Mouse (Mus musculus) lung, embryonic 16.5 days (tissue): Measurements from ENCODE around the gene Enpp7. TPM values are rescaled to one million over a fixed set of nuclear protein-coding genes. Genes with fewer than 3 reads are reported as not detected.
A peak's percentile ranks its signal among the peaks of the same experiment; 100 is the strongest.

ENCODE experiments used
- ATAC-seq: fragments of 200-750 bp; cut with Nextera tagmentation; 2 replicates; pipeline ENCODE4 v1.8.0; 2017; ENCODE audit warnings: low read depth, mild to moderate bottlenecking, moderate library complexity
- H3K27ac ChIP-seq: fragments of 300-500 bp; sonication (generic); 2 replicates; pipeline ENCODE4 v1.5.1; 2014; ENCODE audit warnings: mild to moderate bottlenecking, control low read depth, low read length
- H3K27me3 ChIP-seq: fragments of 300-500 bp; sonication (generic); 2 replicates; pipeline ENCODE4 v1.6.1; 2014; ENCODE audit warnings: low read depth, low read length, mixed read lengths; ENCODE audit not compliant: control insufficient read depth, insufficient read depth
- H3K36me3 ChIP-seq: fragments of 300-500 bp; sonication (generic); 2 replicates; pipeline ENCODE4 v1.6.1; 2014; ENCODE audit warnings: low read length; ENCODE audit not compliant: control insufficient read depth, insufficient read depth
- H3K4me1 ChIP-seq: fragments of 300-500 bp; sonication (generic); replicated peaks from 2 replicates; pipeline ENCODE4 v1.6.1; 2014; ENCODE audit warnings: low read length, mixed read lengths; ENCODE audit not compliant: control insufficient read depth, insufficient read depth
- H3K4me2 ChIP-seq: fragments of 300-500 bp; sonication (generic); 2 replicates; pipeline ENCODE4 v1.6.1; 2014; ENCODE audit warnings: low read depth, low read length, control low read depth
- H3K4me3 ChIP-seq: fragments of 300-500 bp; sonication (generic); 2 replicates; pipeline ENCODE4 v1.5.1; 2014; ENCODE audit warnings: mild to moderate bottlenecking, low read length, control low read depth
- H3K9ac ChIP-seq: fragments of 300-500 bp; sonication (generic); 2 replicates; pipeline ENCODE4 v1.6.1; 2014; ENCODE audit warnings: low read length, control low read depth
- H3K9me3 ChIP-seq: fragments of 300-500 bp; sonication (generic); 2 replicates; pipeline ENCODE4 v1.6.1; 2016; ENCODE audit warnings: low read length; ENCODE audit not compliant: control insufficient read depth
- WGBS: fragments of 180-500 bp; shearing (Covaris S2); extraction: QIAGEN DNeasy Blood & Tissue Kit; methylation state at CpG from one replicate; pipeline ENCODE4 v1.1.7; 2014; 5-methylcytosine and 5-hydroxymethylcytosine counted together
- polyA plus RNA-seq: library from polyadenylated mRNA; unstranded; fragments of >200 nt; fragmentation: Nextera tagmentation; extraction: Ambion mirVana; gene quantifications from 2 replicates; pipeline ENCODE4 v1.2.1, GENCODE M21; 2015

Gene Enpp7
- polyA plus RNA-seq, 1 experiment from 2014 or later = not detected

GRCm38 (mm10) chr11:119006462-119006861, 18.5 kb downstream of the Enpp7 start:
- Histone ChIP-seq H3K36me3 (no peaks in the 10 kb centered on the region), H3K4me3 (no peak overlapping the region), H3K27me3 (no peaks in the 10 kb centered on the region), H3K4me2 (no peak overlapping the region), H3K9me3 (no peaks in the 10 kb centered on the region), H3K4me1 (0 out of 2 replicates have a peak, but pooled peaks cover 2% of the 10 kb centered on the region), H3K9ac (no peak overlapping the region), H3K27ac (no peak overlapping the region)
- 65% methylated on average over 3 of the region's 3 CpGs for WGBS
- ATAC-seq = no peak

DNA sequence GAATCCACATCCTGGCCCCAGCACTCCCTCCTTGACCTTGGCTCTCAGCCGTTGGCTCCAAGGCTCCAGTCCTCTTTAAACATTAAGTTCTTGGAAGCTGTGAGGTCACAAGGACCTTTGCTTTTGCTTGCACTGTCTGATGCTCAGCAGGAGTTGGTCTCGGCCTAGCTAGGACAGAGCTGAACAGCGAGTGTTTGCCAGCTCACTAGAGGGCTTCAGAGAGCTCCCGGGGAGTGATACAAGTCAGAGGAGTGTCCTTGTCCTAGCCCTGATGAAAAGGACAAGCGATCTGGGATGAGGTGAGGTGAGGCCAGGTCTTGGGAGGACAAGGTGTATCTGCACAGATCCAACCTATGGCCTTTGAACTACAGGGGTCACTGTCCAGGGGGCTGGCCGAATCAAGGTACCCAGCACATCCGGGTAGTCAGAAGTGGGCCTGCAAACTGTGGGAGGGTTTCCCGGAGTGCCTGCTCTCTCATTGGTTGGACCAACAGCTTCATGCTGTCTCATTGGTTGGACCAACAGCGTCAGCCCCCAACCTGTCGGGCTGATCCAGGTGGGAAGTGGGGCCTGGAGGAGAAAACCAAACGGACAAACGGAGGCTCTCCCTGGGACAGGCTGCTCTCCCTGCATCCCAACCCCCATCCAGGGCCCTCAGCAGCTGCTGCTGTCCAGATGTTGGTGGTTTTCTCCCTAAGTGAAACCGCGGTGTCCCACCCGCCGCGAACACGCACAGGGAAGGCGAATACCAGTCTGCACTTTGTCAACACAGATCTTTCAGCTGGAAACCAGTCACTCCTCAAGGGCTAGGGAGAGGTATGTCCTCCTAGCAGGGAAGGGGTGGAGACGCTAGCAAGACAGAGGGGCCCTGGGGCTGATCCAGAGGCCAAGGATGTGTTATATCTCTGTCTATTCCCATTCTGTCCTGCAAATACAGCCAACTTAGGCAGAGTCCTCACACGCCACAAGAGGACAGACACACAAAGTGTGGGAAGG, 19.8 kb downstream of the Enpp7 start:
- 19% methylated on average over 21 of the region's 21 CpGs for WGBS
- peak overlapping the region; percentile 51 for H3K4me2 ChIP-seq
- peak; percentile 89 for ATAC-seq
- peak overlapping the region; percentile 4; the same call in 1 of the 2 replicates for H3K27ac ChIP-seq
- no peaks in the 10 kb centered on the region for H3K36me3 ChIP-seq
- peak overlapping the region; percentile 48 for H3K4me3 ChIP-seq
- no peaks in the 10 kb centered on the region for H3K9me3 ChIP-seq
- H3K27me3 ChIP-seq = no peaks in the 10 kb centered on the region
- H3K9ac ChIP-seq = peak overlapping the region; percentile 53
- H3K4me1 ChIP-seq = 0 out of 2 replicates have a peak, but pooled peaks cover 2% of the 10 kb centered on the region

- no peaks in the 10 kb centered on the region for H3K9me3 ChIP-seq
- H3K27me3 ChIP-seq = no peaks in the 10 kb centered on the region
- no peaks in the 10 kb centered on the region for H3K4me1 ChIP-seq
- no peaks in the 10 kb centered on the region for H3K36me3 ChIP-seq
- ATAC-seq = no peak
- H3K27ac ChIP-seq = no peak overlapping the region
- H3K9ac ChIP-seq = no peak overlapping the region
- 63% methylated on average over 7 of the region's 7 CpGs for WGBS
- H3K4me3 ChIP-seq = no peak overlapping the region
- no peak overlapping the region for H3K4me2 ChIP-seq
These were observed 26.5 kb downstream of the Enpp7 start for GRCm38 (mm10) chr11:119014455-119014854.

DNA sequence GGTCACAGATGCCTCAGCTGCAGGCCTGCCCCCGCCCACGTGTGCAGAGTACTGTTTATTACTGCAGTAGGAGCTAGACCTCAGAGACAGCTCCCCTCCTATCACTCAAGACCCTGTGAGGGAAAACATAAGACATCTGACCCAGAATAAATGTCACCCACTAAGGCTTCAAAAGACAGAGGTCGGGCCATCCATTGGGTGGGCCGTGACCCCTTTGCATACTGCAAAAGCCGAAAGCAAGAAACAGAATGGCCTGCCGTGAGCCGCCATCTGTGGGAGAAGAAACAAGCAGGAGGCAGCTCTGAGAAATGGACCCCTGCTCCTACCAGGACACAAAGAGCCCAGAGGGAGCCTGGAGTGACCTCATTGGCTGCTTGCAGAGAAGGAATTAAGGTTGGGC, 29.5 kb downstream of the Enpp7 start:
- no peak overlapping the region for H3K27ac ChIP-seq
- no peaks in the 10 kb centered on the region for H3K9me3 ChIP-seq
- WGBS = 66% methylated on average over 7 of the region's 7 CpGs
- no peaks in the 10 kb centered on the region for H3K36me3 ChIP-seq
- H3K4me1 ChIP-seq = peaks cover 3% of the 10 kb centered on the region
- ATAC-seq = no peak
- peaks cover 5% of the 10 kb centered on the region; the same call in 1 of the 2 replicates for H3K27me3 ChIP-seq
- H3K4me3 ChIP-seq = no peak overlapping the region
- no peak overlapping the region for H3K4me2 ChIP-seq
- no peak overlapping the region for H3K9ac ChIP-seq

- peaks cover 28% of the 10 kb centered on the region for H3K4me1 ChIP-seq
- no peaks in the 10 kb centered on the region for H3K9me3 ChIP-seq
- H3K4me3 ChIP-seq = no peak overlapping the region
- peaks cover 5% of the 10 kb centered on the region; the same call in 1 of the 2 replicates for H3K27me3 ChIP-seq
- whole genome bisulfite sequencing = 77% methylated on average over 7 of the region's 7 CpGs
- H3K9ac ChIP-seq = no peak overlapping the region
- no peak for ATAC-seq
- no peak overlapping the region for H3K27ac ChIP-seq
- no peak overlapping the region for H3K4me2 ChIP-seq
- H3K36me3 ChIP-seq = no peaks in the 10 kb centered on the region
These were observed 33.2 kb downstream of the Enpp7 start for GRCm38 (mm10) chr11:119021180-119021579.

DNA sequence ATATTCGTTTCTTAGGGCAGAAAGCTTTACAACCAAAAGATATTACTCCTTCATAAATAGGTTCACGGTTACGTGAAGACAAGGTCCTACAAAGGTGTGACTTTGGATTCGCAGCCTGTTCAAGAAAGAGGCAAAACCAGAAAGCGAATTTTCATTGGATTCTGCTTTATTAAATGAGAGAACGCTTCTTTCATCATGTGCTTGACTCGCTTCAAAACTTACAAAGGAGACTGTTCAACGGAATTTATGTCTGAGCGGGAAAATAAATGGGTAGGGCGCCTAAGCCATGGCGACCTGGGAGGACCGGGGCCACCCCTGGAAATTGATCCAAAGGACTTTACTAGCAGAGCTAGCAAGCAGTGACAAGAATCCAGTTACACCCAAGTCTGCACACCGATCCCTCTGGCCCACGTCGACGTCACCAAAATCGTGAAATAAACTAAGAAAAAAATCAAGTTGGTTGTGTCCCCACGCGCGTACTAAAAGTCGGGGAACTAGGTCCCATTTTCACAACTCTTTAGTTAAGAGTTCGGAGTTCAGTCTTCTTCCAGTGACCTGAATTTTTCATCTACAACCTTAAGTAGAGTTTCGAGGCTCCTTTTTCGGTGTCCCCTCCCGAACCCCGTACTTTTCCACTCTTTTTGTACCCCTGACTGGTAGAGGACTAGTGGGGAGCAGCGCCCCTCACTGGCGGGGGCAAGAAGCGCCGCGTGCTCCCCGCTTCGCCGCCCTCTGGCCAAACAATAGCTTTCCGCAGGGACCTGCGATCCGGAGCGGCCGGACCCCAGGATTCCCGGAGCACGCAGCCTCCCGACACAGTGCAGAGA, 34.3 kb downstream of the Enpp7 start:
- Histone ChIP-seq H3K4me1 (peaks cover 29% of the 10 kb centered on the region), H3K4me3 (peak overlapping the region; percentile 88), H3K9ac (peak overlapping the region; percentile 90), H3K9me3 (no peaks in the 10 kb centered on the region), H3K27ac (peak overlapping the region; percentile 53), H3K4me2 (peak overlapping the region; percentile 89), H3K27me3 (peaks cover 5% of the 10 kb centered on the region; the same call in 1 of the 2 replicates), H3K36me3 (peaks cover 5% of the 10 kb centered on the region; the same call in 1 of the 2 replicates)
- WGBS = 4% methylated on average over 42 of the region's 42 CpGs
- no peak for ATAC-seq

DNA sequence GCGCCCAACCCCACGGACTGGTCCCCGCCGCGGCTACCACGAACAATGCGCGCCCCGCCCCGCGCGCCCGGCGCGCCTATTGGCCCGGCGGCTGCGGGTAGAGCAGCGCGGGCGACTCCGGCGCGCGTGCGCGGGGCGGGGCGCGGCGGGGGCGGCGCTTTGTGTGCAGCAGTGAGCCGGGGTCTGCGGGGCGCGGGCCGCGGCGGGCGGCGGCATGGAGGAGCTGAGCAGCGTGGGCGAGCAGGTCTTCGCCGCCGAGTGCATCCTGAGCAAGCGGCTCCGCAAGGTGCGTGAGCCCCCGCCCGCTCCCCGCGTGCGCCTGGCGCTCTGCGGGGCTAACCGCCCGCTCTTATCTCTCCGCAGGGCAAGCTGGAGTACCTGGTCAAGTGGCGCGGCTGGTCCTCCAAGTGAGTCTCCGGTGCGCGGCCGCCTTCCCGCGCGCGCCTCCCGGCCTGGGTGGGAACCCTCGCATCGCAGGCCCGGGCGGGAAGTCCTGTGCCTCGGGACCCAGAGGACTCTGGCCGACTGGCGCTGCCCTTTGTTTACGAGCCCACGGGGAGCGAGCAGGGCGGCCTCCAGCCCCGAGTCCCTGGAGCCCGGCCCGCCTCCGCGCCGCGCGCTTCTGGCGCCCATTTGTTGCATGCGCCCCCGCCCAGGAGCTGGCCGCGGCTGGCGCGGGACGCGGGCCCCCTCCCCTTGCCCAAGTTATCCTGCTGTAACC, 35.1 kb downstream of the Enpp7 start, which contains the start of gene Cbx2:
Gene Cbx2, plus strand, starts transcription at position 68 of the 721 bp plus-strand sequence.
- peak within 1 kb of the TSS; percentile 89 for H3K27ac ChIP-seq
- H3K4me2 ChIP-seq = peak within 1 kb of the TSS; percentile 89
- ATAC-seq = peak; percentile 93
- H3K9me3 ChIP-seq = no peaks in the 10 kb centered on the region
- H3K4me1 ChIP-seq = peaks cover 29% of the 10 kb centered on the region
- peak within 1 kb of the TSS; percentile 90 for H3K9ac ChIP-seq
- WGBS = under 1% methylated on average over 79 of the region's 99 CpGs
- H3K4me3 ChIP-seq = peak within 1 kb of the TSS; percentile 88
- H3K36me3 ChIP-seq = peaks cover 12% of the 10 kb centered on the region
- H3K27me3 ChIP-seq = peaks cover 5% of the 10 kb centered on the region; the same call in 1 of the 2 replicates

GRCm38 (mm10) chr11:119023616-119023980, 35.6 kb downstream of the Enpp7 start:
- H3K9ac ChIP-seq = peak overlapping the region; percentile 90
- H3K4me2 ChIP-seq = peak overlapping the region; percentile 89
- peaks cover 17% of the 10 kb centered on the region for H3K36me3 ChIP-seq
- peaks cover 29% of the 10 kb centered on the region for H3K4me1 ChIP-seq
- H3K27me3 ChIP-seq = peaks cover 5% of the 10 kb centered on the region; the same call in 1 of the 2 replicates
- under 1% methylated on average over 15 of the region's 15 CpGs for WGBS
- ATAC-seq = no peak; the same call in 1 of the 2 replicates
- H3K9me3 ChIP-seq = no peaks in the 10 kb centered on the region
- H3K4me3 ChIP-seq = peak overlapping the region; percentile 88
- H3K27ac ChIP-seq = peak overlapping the region; percentile 89
